Mouse (Mus musculus): ENCODE measurements at regions not wholly inside any gene's neighbourhood (a gene's known extent, or its start where the extent isn't known, plus 50 kb on each side); places are given as distances from the start of the nearest gene placed in this dataset.

GRCm38 (mm10) chr12:28122766-28123165 is 429.4 kb downstream of the Dcdc2c start:
- WGBS, result 36% methylated on average over 9 of the region's 9 CpGs
- Histone ChIP-seq H3K4me1 (ENCODE audit: control insufficient read depth, insufficient read depth, low read length) (peaks cover 3% of the 10 kb centered on the region), H3K4me3 (replicated peaks; ENCODE audit: extremely low read depth, low read depth, low read length) (no peak overlapping the region)
- DNase-seq, result no peak
- TF ChIP-seq CTCF (IDR thresholded peaks at IDR 0.05; ENCODE audit: insufficient read depth, low read length), result no peak
- no peak for TF ChIP-seq POLR2A (IDR thresholded peaks at IDR 0.05; ENCODE audit: borderline replicate concordance, extremely low read depth, low read depth, low read length)

- TF ChIP-seq POLR2A (IDR thresholded peaks at IDR 0.05; ENCODE audit: borderline replicate concordance, extremely low read depth, low read depth, low read length) (no peak), CTCF (IDR thresholded peaks at IDR 0.05; ENCODE audit: insufficient read depth, low read length) (no peak)
- DNase-seq, result no peak
- Histone ChIP-seq H3K4me1 (ENCODE audit: control insufficient read depth, insufficient read depth, low read length) (peaks cover 3% of the 10 kb centered on the region), H3K4me3 (replicated peaks; ENCODE audit: extremely low read depth, low read depth, low read length) (no peak overlapping the region)
- WGBS, result 13% methylated on average over 3 of the region's 3 CpGs
Measured at GRCm38 (mm10) chr12:28120106-28120505, 432.1 kb downstream of the Dcdc2c start.

GRCm38 (mm10) chr12:28090673-28091072 is 461.5 kb downstream of the Dcdc2c start:
- WGBS, result 78% methylated on average over 6 of the region's 6 CpGs
- H3K4me3 ChIP-seq (replicated peaks; ENCODE audit: extremely low read depth, low read depth, low read length), result no peak overlapping the region
- no peaks in the 10 kb centered on the region for H3K4me1 ChIP-seq (ENCODE audit: control insufficient read depth, insufficient read depth, low read length)
- TF ChIP-seq CTCF (IDR thresholded peaks at IDR 0.05; ENCODE audit: insufficient read depth, low read length) (no peak), POLR2A (IDR thresholded peaks at IDR 0.05; ENCODE audit: borderline replicate concordance, extremely low read depth, low read depth, low read length) (no peak)
- DNase-seq, result no peak

GRCm38 (mm10) chr12:28085460-28085859 is 466.7 kb downstream of the Dcdc2c start:
- DNase-seq, result no peak
- H3K4me1 ChIP-seq (ENCODE audit: control insufficient read depth, insufficient read depth, low read length), result no peaks in the 10 kb centered on the region
- no peak overlapping the region for H3K4me3 ChIP-seq (replicated peaks; ENCODE audit: extremely low read depth, low read depth, low read length)
- TF ChIP-seq CTCF (IDR thresholded peaks at IDR 0.05; ENCODE audit: insufficient read depth, low read length) (no peak), POLR2A (IDR thresholded peaks at IDR 0.05; ENCODE audit: borderline replicate concordance, extremely low read depth, low read depth, low read length) (no peak)
- 79% methylated on average over 4 of the region's 4 CpGs for WGBS

GRCm38 (mm10) chr12:28076606-28077005 is 475.6 kb downstream of the Dcdc2c start:
- 85% methylated on average over 3 of the region's 3 CpGs for whole genome bisulfite sequencing
- Histone ChIP-seq H3K4me3 (replicated peaks; ENCODE audit: extremely low read depth, low read depth, low read length) (no peak overlapping the region), H3K4me1 (ENCODE audit: control insufficient read depth, insufficient read depth, low read length) (no peaks in the 10 kb centered on the region)
- TF ChIP-seq POLR2A (IDR thresholded peaks at IDR 0.05; ENCODE audit: borderline replicate concordance, extremely low read depth, low read depth, low read length), result no peak
- TF ChIP-seq CTCF (IDR thresholded peaks at IDR 0.05; ENCODE audit: insufficient read depth, low read length), result no peak
- DNase-seq, result no peak

GRCm38 (mm10) chr12:28068584-28068983 is 483.6 kb downstream of the Dcdc2c start:
- no peaks in the 10 kb centered on the region for H3K4me1 ChIP-seq (ENCODE audit: control insufficient read depth, insufficient read depth, low read length)
- TF ChIP-seq CTCF (IDR thresholded peaks at IDR 0.05; ENCODE audit: insufficient read depth, low read length) (no peak), POLR2A (IDR thresholded peaks at IDR 0.05; ENCODE audit: borderline replicate concordance, extremely low read depth, low read depth, low read length) (no peak)
- H3K4me3 ChIP-seq (replicated peaks; ENCODE audit: extremely low read depth, low read depth, low read length), result no peak overlapping the region
- 72% methylated on average over 2 of the region's 2 CpGs for WGBS
- no peak for DNase-seq

- no peaks in the 10 kb centered on the region for H3K4me1 ChIP-seq (ENCODE audit: control insufficient read depth, insufficient read depth, low read length)
- DNase-seq, result no peak
- 64% methylated on average over 6 of the region's 6 CpGs for WGBS
- no peak overlapping the region for H3K4me3 ChIP-seq (replicated peaks; ENCODE audit: extremely low read depth, low read depth, low read length)
- TF ChIP-seq POLR2A (IDR thresholded peaks at IDR 0.05; ENCODE audit: borderline replicate concordance, extremely low read depth, low read depth, low read length) (no peak), CTCF (IDR thresholded peaks at IDR 0.05; ENCODE audit: insufficient read depth, low read length) (no peak)
Measured at GRCm38 (mm10) chr12:28060281-28060680, 491.9 kb downstream of the Dcdc2c start.

GRCm38 (mm10) chr12:28055518-28056280 is 496.5 kb downstream of the Dcdc2c start:
- H3K4me3 ChIP-seq (replicated peaks; ENCODE audit: extremely low read depth, low read depth, low read length), result no peak overlapping the region
- no peak for DNase-seq
- WGBS, result 46% methylated on average over 4 of the region's 4 CpGs
- no peak for TF ChIP-seq CTCF (IDR thresholded peaks at IDR 0.05; ENCODE audit: insufficient read depth, low read length)
- no peak for TF ChIP-seq POLR2A (IDR thresholded peaks at IDR 0.05; ENCODE audit: borderline replicate concordance, extremely low read depth, low read depth, low read length)
- H3K4me1 ChIP-seq (ENCODE audit: control insufficient read depth, insufficient read depth, low read length), result no peaks in the 10 kb centered on the region

GRCm38 (mm10) chr12:28054444-28054843 is 497.8 kb downstream of the Dcdc2c start:
- no peak for DNase-seq
- WGBS, result 89% methylated on average over 11 of the region's 11 CpGs
- TF ChIP-seq CTCF (IDR thresholded peaks at IDR 0.05; ENCODE audit: insufficient read depth, low read length) (no peak), POLR2A (IDR thresholded peaks at IDR 0.05; ENCODE audit: borderline replicate concordance, extremely low read depth, low read depth, low read length) (no peak)
- no peaks in the 10 kb centered on the region for H3K4me1 ChIP-seq (ENCODE audit: control insufficient read depth, insufficient read depth, low read length)
- H3K4me3 ChIP-seq (replicated peaks; ENCODE audit: extremely low read depth, low read depth, low read length), result no peak overlapping the region

GRCm38 (mm10) chr12:28047989-28048388 is 504.2 kb downstream of the Dcdc2c start:
- Histone ChIP-seq H3K4me3 (replicated peaks; ENCODE audit: extremely low read depth, low read depth, low read length) (no peak overlapping the region), H3K4me1 (ENCODE audit: control insufficient read depth, insufficient read depth, low read length) (no peaks in the 10 kb centered on the region)
- 52% methylated on average over 4 of the region's 4 CpGs for WGBS
- TF ChIP-seq CTCF (IDR thresholded peaks at IDR 0.05; ENCODE audit: insufficient read depth, low read length), result no peak
- no peak for DNase-seq
